Mouse (Mus musculus): ENCODE results near the gene Chrnb4. TPM values are rescaled to one million over a fixed set of nuclear protein-coding genes. Genes with fewer than 3 reads are reported as not detected.

The Chrnb4 gene
- polyA plus RNA-seq, 1 experiment, result not detected

GRCm38 (mm10) chr9:55025534-55026274 lies 22.9 kb downstream of the Chrnb4 start:
- Histone ChIP-seq H3K27ac (ENCODE audit: insufficient read depth, low read depth, low read length) (no peak overlapping the region), H3K4me1 (ENCODE audit: control insufficient read depth, insufficient read depth, low read length) (no peaks in the 10 kb centered on the region), H3K4me3 (ENCODE audit: insufficient read depth, low read length) (no peak overlapping the region)
- TF ChIP-seq POLR2A (IDR thresholded peaks at IDR 0.05; ENCODE audit: borderline replicate concordance, low read depth, low read length), result no peak
- no peak for TF ChIP-seq CTCF (IDR thresholded peaks at IDR 0.05; ENCODE audit: low read depth, low read length)

DNA sequence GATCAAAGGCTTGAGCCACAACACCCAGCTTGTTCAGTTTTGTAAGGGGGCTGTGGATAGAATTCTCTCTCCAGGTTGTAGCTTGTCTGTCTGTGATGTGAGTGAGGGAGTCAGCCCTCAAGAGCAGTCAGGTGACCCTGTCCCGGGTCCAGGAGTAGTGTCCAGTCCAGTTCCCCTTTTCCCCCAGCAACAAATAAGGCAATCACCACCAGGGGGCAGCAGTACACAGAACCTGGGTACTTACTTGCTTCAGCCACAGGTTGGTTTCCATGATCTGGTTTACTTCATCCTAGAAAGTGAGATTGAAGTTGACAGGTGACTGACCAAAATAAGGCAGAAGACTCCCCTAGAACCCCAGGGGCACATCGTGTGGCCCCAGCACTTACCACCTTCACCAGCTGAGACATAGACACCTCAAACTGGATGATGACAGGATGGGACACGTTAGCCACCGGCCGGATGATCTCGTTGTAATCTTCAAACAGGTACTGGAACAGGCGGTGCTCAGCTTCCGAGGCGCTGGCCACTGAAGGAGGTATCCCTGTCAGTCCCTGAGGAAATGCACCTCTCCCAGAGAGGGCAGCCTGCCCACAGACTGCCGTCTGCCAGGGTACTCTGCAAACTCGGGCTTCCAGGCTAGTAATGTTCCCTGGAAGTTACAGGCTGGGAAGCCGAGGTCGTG lies 24.5 kb downstream of the Chrnb4 start:
- Histone ChIP-seq H3K27ac (ENCODE audit: insufficient read depth, low read depth, low read length) (no peak overlapping the region), H3K4me1 (ENCODE audit: control insufficient read depth, insufficient read depth, low read length) (no peaks in the 10 kb centered on the region), H3K4me3 (ENCODE audit: insufficient read depth, low read length) (no peak overlapping the region)
- TF ChIP-seq CTCF (IDR thresholded peaks at IDR 0.05; ENCODE audit: low read depth, low read length) (peak; percentile 71), POLR2A (IDR thresholded peaks at IDR 0.05; ENCODE audit: borderline replicate concordance, low read depth, low read length) (no peak)

DNA sequence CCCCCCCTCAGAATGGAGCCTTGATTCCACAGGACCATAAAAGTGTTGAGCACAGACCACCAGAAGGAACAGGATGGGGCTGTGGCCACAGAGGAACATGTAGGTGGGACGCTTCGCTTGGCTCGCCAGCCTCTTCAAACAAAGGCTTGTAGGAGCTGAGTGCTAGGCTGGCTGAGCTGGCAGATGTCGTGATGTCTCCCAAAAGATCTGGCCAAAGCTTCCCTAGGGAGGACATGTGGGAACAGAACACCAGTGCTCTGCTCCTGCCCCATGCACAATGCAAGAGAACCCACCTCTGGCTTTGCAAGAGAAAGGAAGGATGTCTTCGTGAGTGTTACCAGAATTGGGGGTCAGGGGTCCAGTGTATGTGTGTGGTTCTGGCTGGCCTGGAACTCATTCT lies 25.3 kb downstream of the Chrnb4 start:
- H3K27ac ChIP-seq (ENCODE audit: insufficient read depth, low read depth, low read length), result no peak overlapping the region
- H3K4me3 ChIP-seq (ENCODE audit: insufficient read depth, low read length), result no peak overlapping the region
- no peak for TF ChIP-seq POLR2A (IDR thresholded peaks at IDR 0.05; ENCODE audit: borderline replicate concordance, low read depth, low read length)
- TF ChIP-seq CTCF (IDR thresholded peaks at IDR 0.05; ENCODE audit: low read depth, low read length), result no peak
- no peaks in the 10 kb centered on the region for H3K4me1 ChIP-seq (ENCODE audit: control insufficient read depth, insufficient read depth, low read length)

DNA sequence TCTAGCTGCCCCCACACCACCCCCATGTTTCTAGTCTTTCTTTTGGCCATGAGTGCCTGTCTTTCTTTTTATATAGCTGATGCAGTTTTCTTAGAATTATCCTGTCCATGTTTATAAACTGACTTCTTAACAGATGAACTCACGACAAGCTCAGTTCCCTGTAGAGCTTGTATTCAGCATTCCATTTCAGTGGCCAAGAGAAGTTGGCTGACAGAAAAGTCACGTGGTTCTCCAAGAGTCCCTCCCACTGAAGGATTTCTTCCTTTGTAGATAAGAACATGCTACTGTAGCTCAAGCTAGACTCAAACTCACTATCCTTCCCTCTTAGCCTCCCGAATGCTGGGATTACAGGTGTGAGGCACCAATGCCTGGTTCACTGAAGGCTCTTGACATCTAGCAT lies 31.7 kb downstream of the Chrnb4 start:
- Histone ChIP-seq H3K4me1 (ENCODE audit: control insufficient read depth, insufficient read depth, low read length) (no peaks in the 10 kb centered on the region), H3K4me3 (ENCODE audit: insufficient read depth, low read length) (no peak overlapping the region), H3K27ac (ENCODE audit: insufficient read depth, low read depth, low read length) (no peak overlapping the region)
- TF ChIP-seq POLR2A (IDR thresholded peaks at IDR 0.05; ENCODE audit: borderline replicate concordance, low read depth, low read length) (no peak), CTCF (IDR thresholded peaks at IDR 0.05; ENCODE audit: low read depth, low read length) (no peak)

GRCm38 (mm10) chr9:55010588-55011350 lies 37.8 kb downstream of the Chrnb4 start:
- Histone ChIP-seq H3K4me1 (ENCODE audit: control insufficient read depth, insufficient read depth, low read length) (no peaks in the 10 kb centered on the region), H3K4me3 (ENCODE audit: insufficient read depth, low read length) (no peak overlapping the region), H3K27ac (ENCODE audit: insufficient read depth, low read depth, low read length) (no peak overlapping the region)
- no peak for TF ChIP-seq CTCF (IDR thresholded peaks at IDR 0.05; ENCODE audit: low read depth, low read length)
- TF ChIP-seq POLR2A (IDR thresholded peaks at IDR 0.05; ENCODE audit: borderline replicate concordance, low read depth, low read length), result no peak

DNA sequence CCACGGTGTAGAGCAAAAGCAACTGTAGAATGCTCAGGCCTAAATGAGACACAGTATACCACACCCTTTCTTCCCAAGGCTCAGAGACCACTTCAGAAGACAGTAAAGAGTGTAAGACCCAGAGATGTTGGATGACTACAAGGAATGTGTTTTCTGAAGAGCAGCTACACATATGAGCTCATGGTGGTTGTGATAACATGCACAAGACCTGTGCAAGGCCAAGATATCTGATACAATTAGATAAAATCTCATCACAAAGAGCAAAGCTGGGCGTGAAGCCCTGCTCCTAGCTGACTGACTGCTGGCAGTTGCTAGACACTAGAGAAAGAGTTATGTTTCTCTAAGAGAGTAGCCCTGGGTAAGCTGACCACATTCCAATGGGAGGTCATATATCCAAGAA lies 38.9 kb downstream of the Chrnb4 start:
- no peaks in the 10 kb centered on the region for H3K4me1 ChIP-seq (ENCODE audit: control insufficient read depth, insufficient read depth, low read length)
- H3K4me3 ChIP-seq (ENCODE audit: insufficient read depth, low read length), result no peak overlapping the region
- no peak for TF ChIP-seq CTCF (IDR thresholded peaks at IDR 0.05; ENCODE audit: low read depth, low read length)
- no peak for TF ChIP-seq POLR2A (IDR thresholded peaks at IDR 0.05; ENCODE audit: borderline replicate concordance, low read depth, low read length)
- H3K27ac ChIP-seq (ENCODE audit: insufficient read depth, low read depth, low read length), result no peak overlapping the region

DNA sequence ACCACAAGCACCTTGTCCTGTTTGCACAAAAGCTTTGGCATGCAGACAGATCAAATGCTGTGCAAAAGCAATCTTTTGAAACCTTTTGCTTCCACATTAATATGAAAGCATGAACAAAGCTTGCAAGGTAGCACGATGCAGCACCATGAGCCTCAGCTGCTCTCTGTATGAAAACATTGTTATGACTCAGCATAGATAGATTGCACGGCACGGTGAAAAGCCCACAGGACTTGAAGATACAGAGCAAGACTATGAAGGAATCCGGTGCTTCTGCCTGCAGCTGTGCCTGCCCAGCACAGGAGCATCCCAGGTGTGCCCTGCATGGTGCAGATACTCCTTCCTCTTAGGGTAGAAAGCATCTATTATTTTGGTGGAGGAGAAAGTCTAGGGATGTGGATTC lies 45.0 kb downstream of the Chrnb4 start:
- H3K4me3 ChIP-seq (ENCODE audit: insufficient read depth, low read length), result no peak overlapping the region
- TF ChIP-seq CTCF (IDR thresholded peaks at IDR 0.05; ENCODE audit: low read depth, low read length), result no peak
- no peak for TF ChIP-seq POLR2A (IDR thresholded peaks at IDR 0.05; ENCODE audit: borderline replicate concordance, low read depth, low read length)
- no peak overlapping the region for H3K27ac ChIP-seq (ENCODE audit: insufficient read depth, low read depth, low read length)
- H3K4me1 ChIP-seq (ENCODE audit: control insufficient read depth, insufficient read depth, low read length), result no peaks in the 10 kb centered on the region

- Histone ChIP-seq H3K4me3 (ENCODE audit: insufficient read depth, low read length) (no peak overlapping the region), H3K27ac (ENCODE audit: insufficient read depth, low read depth, low read length) (no peak overlapping the region), H3K4me1 (ENCODE audit: control insufficient read depth, insufficient read depth, low read length) (no peaks in the 10 kb centered on the region)
- no peak for TF ChIP-seq CTCF (IDR thresholded peaks at IDR 0.05; ENCODE audit: low read depth, low read length)
- TF ChIP-seq POLR2A (IDR thresholded peaks at IDR 0.05; ENCODE audit: borderline replicate concordance, low read depth, low read length), result no peak
Observed at GRCm38 (mm10) chr9:54995645-54996044, 52.9 kb downstream of the Chrnb4 start.

- Histone ChIP-seq H3K4me3 (ENCODE audit: insufficient read depth, low read length) (no peak overlapping the region), H3K27ac (ENCODE audit: insufficient read depth, low read depth, low read length) (no peak overlapping the region), H3K4me1 (ENCODE audit: control insufficient read depth, insufficient read depth, low read length) (no peaks in the 10 kb centered on the region)
- TF ChIP-seq CTCF (IDR thresholded peaks at IDR 0.05; ENCODE audit: low read depth, low read length) (no peak), POLR2A (IDR thresholded peaks at IDR 0.05; ENCODE audit: borderline replicate concordance, low read depth, low read length) (no peak)
Observed at GRCm38 (mm10) chr9:54994381-54994780, 54.2 kb downstream of the Chrnb4 start.

- no peaks in the 10 kb centered on the region for H3K4me1 ChIP-seq (ENCODE audit: control insufficient read depth, insufficient read depth, low read length)
- no peak overlapping the region for H3K4me3 ChIP-seq (ENCODE audit: insufficient read depth, low read length)
- no peak for TF ChIP-seq POLR2A (IDR thresholded peaks at IDR 0.05; ENCODE audit: borderline replicate concordance, low read depth, low read length)
- TF ChIP-seq CTCF (IDR thresholded peaks at IDR 0.05; ENCODE audit: low read depth, low read length), result no peak
- H3K27ac ChIP-seq (ENCODE audit: insufficient read depth, low read depth, low read length), result no peak overlapping the region
Observed at GRCm38 (mm10) chr9:54990362-54990761, 58.2 kb downstream of the Chrnb4 start.
